Mouse (Mus musculus) kidney, postnatal 0 days (tissue): ENCODE measurements around the gene Wipf2. TPM values are rescaled to one million over a fixed set of nuclear protein-coding genes. Genes with fewer than 3 reads are reported as not detected.

Experiments used
- ATAC-seq: fragments of 200-750 bp; cut with Nextera tagmentation; replicated peaks from 2 replicates; pipeline ENCODE4 v1.8.0; 2017; ENCODE audit warnings: low read depth, moderate number of reproducible peaks, moderate TSS enrichment, moderate library complexity; ENCODE audit not compliant: low FRiP score
- DNase-seq: peaks from one replicate; pipeline ENCODE4 v3.0.0-alpha.2; 2016; ENCODE audit warnings: low spot score
- H3K27ac ChIP-seq: fragments of 300-500 bp; sonication (generic); 2 replicates; pipeline ENCODE4 v1.5.1; 2014; ENCODE audit warnings: mild to moderate bottlenecking
- H3K27me3 ChIP-seq: fragments of 300-500 bp; sonication (generic); 2 replicates; pipeline ENCODE4 v1.6.1; 2014; ENCODE audit warnings: low read length, mixed read lengths; ENCODE audit not compliant: insufficient read depth
- H3K36me3 ChIP-seq: fragments of 300-500 bp; sonication (generic); 2 replicates; pipeline ENCODE4 v1.6.1; 2014; ENCODE audit warnings: low read length, mixed read lengths; ENCODE audit not compliant: insufficient read depth
- H3K4me1 ChIP-seq: fragments of 300-500 bp; sonication (generic); replicated peaks from 2 replicates; pipeline ENCODE4 v1.6.1; 2014; ENCODE audit warnings: antibody characterized with exemption, low read length, mixed read lengths; ENCODE audit not compliant: insufficient read depth
- H3K4me2 ChIP-seq: fragments of 300-500 bp; sonication (generic); 2 replicates; pipeline ENCODE4 v1.6.1; 2014; ENCODE audit warnings: mild to moderate bottlenecking, low read length, moderate library complexity, mixed read lengths
- H3K4me3 ChIP-seq: fragments of 300-500 bp; sonication (generic); replicated peaks from 2 replicates; pipeline ENCODE4 v1.5.1; 2014; ENCODE audit warnings: low read depth, low read length
- H3K9ac ChIP-seq: fragments of 300-500 bp; sonication (generic); 2 replicates; pipeline ENCODE4 v1.6.1; 2014; ENCODE audit warnings: low read depth, low read length
- H3K9me3 ChIP-seq: fragments of 300-500 bp; sonication (generic); replicated peaks from 2 replicates; pipeline ENCODE4 v1.6.1; 2016; ENCODE audit warnings: low read length, inconsistent platforms, mixed read lengths
- CTCF ChIP-seq: IDR thresholded peaks from 2 replicates; pipeline ENCODE4 v1.5.1; 2016; ENCODE audit warnings: antibody characterized with exemption, low read depth, mild to moderate bottlenecking, moderate library complexity
- WGBS: fragments of 180-500 bp; shearing (Covaris S2); extraction: QIAGEN DNeasy Blood & Tissue Kit; methylation state at CpG from one replicate; pipeline ENCODE4 v1.1.7; 2014; 5-methylcytosine and 5-hydroxymethylcytosine counted together
- polyA plus RNA-seq: library from polyadenylated mRNA; unstranded; fragments of >200 nt; fragmentation: Nextera tagmentation; extraction: Ambion mirVana; gene quantifications from 2 replicates; pipeline ENCODE4 v1.2.1, GENCODE M21; 2015

The Wipf2 gene
- polyA plus RNA-seq, 1 experiment from 2014 or later, result 3.4 TPM

DNA sequence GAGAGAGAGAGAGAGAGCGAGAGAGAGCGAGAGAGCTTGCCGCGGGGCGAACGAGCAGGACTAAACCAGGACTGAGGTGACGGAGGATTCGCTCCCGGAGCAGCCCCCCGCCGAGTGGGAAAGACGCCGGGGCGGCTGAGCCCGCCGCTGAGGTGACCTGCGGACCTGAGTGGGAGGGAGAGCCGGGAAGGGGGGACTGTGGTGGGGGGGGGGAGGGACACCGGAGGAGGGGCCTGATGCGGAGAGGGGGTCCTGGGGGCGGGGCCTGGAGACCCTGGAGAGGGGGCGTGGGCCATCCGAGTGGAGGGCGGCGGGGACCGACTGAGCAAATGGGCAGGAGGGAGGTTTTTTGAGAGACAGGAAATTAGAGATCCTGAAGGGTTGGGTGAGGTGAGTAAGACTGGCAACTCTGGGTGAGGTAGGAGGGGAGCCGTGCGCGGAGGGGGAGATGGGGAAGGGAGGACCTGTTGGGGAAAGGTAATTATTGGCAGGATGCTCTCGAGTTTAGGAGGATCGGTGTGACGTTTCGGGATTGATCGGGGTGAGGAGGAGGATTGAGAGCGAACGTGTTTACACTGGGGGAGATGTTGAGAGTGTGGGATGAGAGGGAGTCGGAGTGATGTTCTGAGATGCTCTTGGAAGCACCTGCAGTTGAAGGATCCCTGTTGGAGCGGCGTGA lies 452 bp downstream of the Wipf2 start:
- Histone ChIP-seq H3K9me3 (no peaks in the 10 kb centered on the region), H3K27ac (peak overlapping the region; percentile 89), H3K4me3 (peak overlapping the region; percentile 60), H3K4me2 (peak overlapping the region; percentile 75), H3K36me3 (peaks cover 13% of the 10 kb centered on the region; the same call in 1 of the 2 replicates), H3K9ac (peak overlapping the region; percentile 69), H3K4me1 (0 out of 2 replicates have a peak, but pooled peaks cover 6% of the 10 kb centered on the region), H3K27me3 (no peaks in the 10 kb centered on the region)
- TF ChIP-seq CTCF, result no peak
- WGBS, result under 1% methylated on average over 35 of the region's 39 CpGs
- ATAC-seq (peak; percentile 72), DNase-seq (peak; percentile 81)

DNA sequence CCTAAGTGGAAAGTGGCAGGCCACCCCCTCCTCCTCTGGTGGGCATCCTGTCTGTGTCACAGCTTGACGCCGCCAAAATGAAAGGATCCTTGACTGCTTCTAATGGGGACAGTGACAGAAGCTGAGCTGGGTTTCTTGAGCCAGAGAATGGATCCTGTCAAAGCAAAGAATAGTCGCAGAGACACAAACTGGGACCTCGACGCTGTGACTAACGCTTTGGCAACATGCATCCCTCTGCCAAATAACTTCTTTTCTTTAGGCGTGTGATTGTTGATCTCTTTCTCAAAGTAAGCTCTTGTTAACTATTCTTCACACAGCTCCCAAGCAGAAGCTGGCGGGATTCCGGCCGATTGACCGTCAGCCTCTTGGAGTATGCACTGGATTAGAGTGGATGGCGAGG lies 3.9 kb downstream of the Wipf2 start:
- Histone ChIP-seq H3K4me3 (no peak overlapping the region), H3K9ac (no peak overlapping the region), H3K27ac (no peak overlapping the region), H3K4me1 (0 out of 2 replicates have a peak, but pooled peaks cover 6% of the 10 kb centered on the region), H3K9me3 (no peaks in the 10 kb centered on the region), H3K36me3 (peaks cover 20% of the 10 kb centered on the region; the same call in 1 of the 2 replicates), H3K4me2 (no peak overlapping the region), H3K27me3 (no peaks in the 10 kb centered on the region)
- no peak for TF ChIP-seq CTCF
- 96% methylated on average over 12 of the region's 12 CpGs for WGBS
- DNase-seq (no peak), ATAC-seq (no peak)

DNA sequence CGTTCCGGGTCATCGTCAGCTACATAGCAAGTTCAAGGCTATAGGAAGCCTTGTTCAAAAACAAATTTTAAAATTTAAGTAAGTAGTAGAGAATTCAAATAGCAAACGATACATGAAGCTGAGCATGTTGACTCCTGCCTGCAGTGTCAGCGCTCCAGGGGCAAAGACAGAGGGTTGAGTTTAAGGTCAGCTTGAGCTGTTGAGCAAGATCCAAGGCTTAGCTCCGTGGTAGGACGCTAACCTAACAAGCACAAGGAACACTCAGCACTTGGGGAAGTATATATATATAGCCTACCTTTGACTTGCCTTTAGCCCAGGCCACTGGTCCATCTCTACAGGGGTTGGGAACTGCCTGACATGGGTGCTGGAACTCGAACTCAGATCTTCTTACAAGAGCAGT lies 6.5 kb downstream of the Wipf2 start:
- H3K9ac ChIP-seq, result no peak overlapping the region
- H3K27ac ChIP-seq, result no peak overlapping the region
- WGBS, result 86% methylated on average over 8 of the region's 8 CpGs
- no peak for TF ChIP-seq CTCF
- no peaks in the 10 kb centered on the region for H3K9me3 ChIP-seq
- no peak overlapping the region for H3K4me3 ChIP-seq
- H3K4me1 ChIP-seq, result no peaks in the 10 kb centered on the region
- no peaks in the 10 kb centered on the region for H3K27me3 ChIP-seq
- ATAC-seq, result no peak
- H3K4me2 ChIP-seq, result no peak overlapping the region
- DNase-seq, result no peak
- peaks cover 22% of the 10 kb centered on the region; the same call in 1 of the 2 replicates for H3K36me3 ChIP-seq

DNA sequence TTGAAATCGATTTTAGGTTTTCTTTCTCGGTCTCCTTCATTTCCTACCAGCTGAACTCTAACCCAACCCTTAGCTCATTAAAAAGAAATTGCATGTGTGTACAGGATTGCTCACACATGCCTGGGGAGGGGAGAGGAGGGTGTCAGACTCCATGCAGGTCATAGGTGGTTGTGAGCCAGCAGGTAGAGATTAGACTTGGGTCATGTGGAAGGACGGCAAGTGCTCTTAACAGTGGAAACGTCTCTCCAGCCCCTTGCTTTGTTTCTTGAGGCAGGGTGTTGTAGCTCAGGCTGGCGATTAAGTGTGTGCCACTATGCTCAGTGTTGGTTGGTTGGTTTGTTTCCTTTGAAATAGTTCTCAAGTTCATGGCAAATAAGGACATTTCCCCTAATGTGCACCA lies 7.4 kb downstream of the Wipf2 start:
- 74% methylated on average over 5 of the region's 5 CpGs for WGBS
- ATAC-seq (no peak), DNase-seq (no peak)
- no peak for TF ChIP-seq CTCF
- Histone ChIP-seq H3K4me2 (no peak overlapping the region), H3K27me3 (no peaks in the 10 kb centered on the region), H3K9ac (no peak overlapping the region), H3K4me3 (no peak overlapping the region), H3K4me1 (no peaks in the 10 kb centered on the region), H3K36me3 (peaks cover 22% of the 10 kb centered on the region; the same call in 1 of the 2 replicates), H3K9me3 (no peaks in the 10 kb centered on the region), H3K27ac (no peak overlapping the region)

DNA sequence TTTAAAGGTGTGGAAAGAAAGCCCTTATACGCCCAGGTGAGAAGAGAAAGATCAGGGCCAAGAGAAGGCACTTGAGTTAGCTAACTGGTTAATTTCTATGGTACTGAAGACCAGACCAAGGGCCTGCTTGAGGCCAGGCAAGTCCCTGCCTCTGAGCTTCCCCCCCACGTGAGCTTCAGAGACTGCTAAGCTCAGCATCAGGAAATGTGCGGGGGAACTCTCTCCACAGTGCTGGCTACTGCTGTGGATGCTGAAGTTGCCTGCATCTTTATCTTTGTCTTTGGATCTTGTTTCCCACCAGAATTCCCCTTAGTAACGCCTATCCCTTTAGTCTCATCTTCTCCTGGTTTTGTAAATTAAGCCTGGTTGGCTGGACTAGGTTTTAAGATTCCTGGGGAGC lies 8.0 kb downstream of the Wipf2 start:
- Histone ChIP-seq H3K36me3 (peaks cover 22% of the 10 kb centered on the region; the same call in 1 of the 2 replicates), H3K9ac (no peak overlapping the region), H3K27me3 (no peaks in the 10 kb centered on the region), H3K9me3 (no peaks in the 10 kb centered on the region), H3K4me1 (no peaks in the 10 kb centered on the region), H3K27ac (no peak overlapping the region), H3K4me2 (no peak overlapping the region), H3K4me3 (no peak overlapping the region)
- DNase-seq, result no peak
- WGBS, result 77% methylated on average over 4 of the region's 4 CpGs
- no peak for TF ChIP-seq CTCF
- no peak for ATAC-seq

DNA sequence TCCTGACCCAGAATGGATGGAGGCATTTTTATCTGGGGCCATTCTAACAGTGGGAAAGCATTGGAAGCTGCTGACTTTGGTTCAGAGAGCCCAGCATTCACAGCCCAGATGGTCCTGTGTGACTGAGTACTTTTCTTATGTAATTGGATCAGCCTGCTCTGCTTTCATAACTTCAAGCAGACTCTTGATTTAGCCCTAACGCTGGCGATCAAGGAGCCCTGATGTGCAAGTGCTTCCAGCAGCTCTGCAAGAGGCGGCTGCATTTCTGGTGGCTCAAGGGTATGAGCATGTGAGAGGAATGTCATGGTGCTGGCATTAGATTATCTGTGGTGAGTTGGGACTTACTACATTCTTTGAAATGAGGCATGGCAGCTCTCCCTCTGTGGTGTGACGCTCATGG lies 8.6 kb downstream of the Wipf2 start:
- ATAC-seq, result no peak
- 79% methylated on average over 4 of the region's 4 CpGs for WGBS
- Histone ChIP-seq H3K9ac (no peak overlapping the region), H3K4me1 (no peaks in the 10 kb centered on the region), H3K27me3 (no peaks in the 10 kb centered on the region), H3K36me3 (peaks cover 22% of the 10 kb centered on the region; the same call in 1 of the 2 replicates), H3K27ac (no peak overlapping the region), H3K4me2 (no peak overlapping the region), H3K4me3 (no peak overlapping the region), H3K9me3 (no peaks in the 10 kb centered on the region)
- DNase-seq, result no peak
- TF ChIP-seq CTCF, result no peak
